Mouse (Mus musculus): ENCODE measurements around the gene Clasp1.

DNA sequence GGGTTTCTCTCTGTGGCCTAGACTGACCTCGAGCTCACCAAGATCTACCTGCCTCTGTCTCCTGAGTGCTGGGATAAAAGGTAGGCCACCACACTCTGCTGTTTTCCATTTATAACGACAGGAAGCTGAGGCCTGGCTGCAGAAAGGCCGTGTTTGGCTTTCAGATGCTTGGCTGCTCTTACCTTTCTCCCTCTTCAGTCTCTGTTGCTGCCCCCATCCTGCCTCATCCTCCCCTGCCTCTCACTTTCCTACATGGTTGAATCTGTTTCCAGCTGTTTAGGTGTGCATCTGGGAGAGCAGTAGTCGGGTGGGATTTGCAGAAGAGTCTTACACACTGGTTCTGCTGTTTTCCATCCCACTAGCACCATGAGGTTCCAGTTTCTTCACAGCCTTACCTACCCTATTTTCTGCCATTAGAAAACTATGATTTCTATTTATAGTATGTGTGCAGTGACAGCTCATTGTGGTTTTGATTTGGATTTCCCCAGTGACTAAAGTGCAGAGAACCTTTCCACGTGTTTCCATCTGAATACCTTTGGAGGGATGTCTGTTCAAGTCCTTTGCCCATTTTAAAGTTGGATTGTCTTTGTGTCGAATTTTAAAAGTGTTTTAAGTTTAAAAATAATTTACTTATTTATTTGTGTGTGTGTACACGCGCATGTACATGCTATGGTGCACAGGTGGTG, 10.9 kb downstream of the Clasp1 start:
- no peak for TF ChIP-seq POLR2A (IDR thresholded peaks at IDR 0.05; ENCODE audit: low read depth, low read length)
- TF ChIP-seq CTCF (IDR thresholded peaks at IDR 0.05; ENCODE audit: extremely low read depth, insufficient read depth, insufficient read length, insufficient replicate concordance): no peak

Measured in spleen, adult 2 months (tissue).